Mouse (Mus musculus) kidney, embryonic 14.5 days (tissue): Measurements from ENCODE around the gene Clec2l. TPM values are rescaled to one million over a fixed set of nuclear protein-coding genes. Genes with fewer than 3 reads are reported as not detected.

Experiments used
- ATAC-seq: fragments of 200-750 bp; cut with Nextera tagmentation; 2 replicates; pipeline ENCODE4 v1.8.0; 2017; ENCODE audit warnings: moderate number of reproducible peaks, mild to moderate bottlenecking, moderate TSS enrichment, moderate library complexity; ENCODE audit not compliant: low FRiP score, low TSS enrichment
- H3K27ac ChIP-seq: fragments of 300-500 bp; sonication (generic); 2 replicates; pipeline ENCODE4 v1.5.1; 2014; ENCODE audit warnings: low read depth, mild to moderate bottlenecking, low read length, moderate library complexity, mixed read lengths
- H3K27me3 ChIP-seq: fragments of 300-500 bp; sonication (generic); 2 replicates; pipeline ENCODE4 v1.6.1; 2014; ENCODE audit warnings: mild to moderate bottlenecking, low read length; ENCODE audit not compliant: control insufficient read depth, insufficient read depth
- H3K36me3 ChIP-seq: fragments of 300-500 bp; sonication (generic); 2 replicates; pipeline ENCODE4 v1.6.1; 2014; ENCODE audit warnings: low read length, mixed read lengths; ENCODE audit not compliant: control insufficient read depth, insufficient read depth
- H3K4me1 ChIP-seq: fragments of 300-500 bp; sonication (generic); 2 replicates; pipeline ENCODE4 v1.6.1; 2014; ENCODE audit warnings: low read length, mixed read lengths; ENCODE audit not compliant: control insufficient read depth, insufficient read depth
- H3K4me2 ChIP-seq: fragments of 300-500 bp; sonication (generic); replicated peaks from 2 replicates; pipeline ENCODE4 v1.6.1; 2014; ENCODE audit warnings: low read depth, mild to moderate bottlenecking, low read length
- H3K4me3 ChIP-seq: fragments of 300-500 bp; sonication (generic); 2 replicates; pipeline ENCODE4 v1.5.1; 2014; ENCODE audit warnings: mild to moderate bottlenecking, low read length
- H3K9ac ChIP-seq: fragments of 300-500 bp; sonication (generic); 2 replicates; pipeline ENCODE4 v1.6.1; 2014; ENCODE audit warnings: low read depth, mild to moderate bottlenecking, low read length, moderate library complexity
- H3K9me3 ChIP-seq: fragments of 300-500 bp; sonication (generic); 2 replicates; pipeline ENCODE4 v1.6.1; 2016; ENCODE audit warnings: low read length; ENCODE audit not compliant: control insufficient read depth
- WGBS: fragments of 180-500 bp; shearing (Covaris S2); extraction: QIAGEN DNeasy Blood & Tissue Kit; methylation state at CpG from one replicate; pipeline ENCODE4 v1.1.7; 2014; 5-methylcytosine and 5-hydroxymethylcytosine counted together
- polyA plus RNA-seq: library from polyadenylated mRNA; unstranded; fragments of >200 nt; fragmentation: Nextera tagmentation; extraction: Ambion mirVana; gene quantifications from 2 replicates; pipeline ENCODE4 v1.2.1, GENCODE M21; 2014

Gene Clec2l
- polyA plus RNA-seq, 1 experiment from 2014 or later = 1.1 TPM

GRCm38 (mm10) chr6:38719229-38719628 is 56.4 kb downstream of the Clec2l start:
- WGBS = 89% methylated on average over 6 of the region's 6 CpGs
- Histone ChIP-seq H3K36me3 (peaks cover 67% of the 10 kb centered on the region), H3K9me3 (no peaks in the 10 kb centered on the region), H3K4me1 (no peaks in the 10 kb centered on the region), H3K27me3 (no peaks in the 10 kb centered on the region), H3K4me2 (no peak overlapping the region), H3K27ac (no peak overlapping the region), H3K9ac (no peak overlapping the region), H3K4me3 (no peak overlapping the region)
- ATAC-seq = no peak

GRCm38 (mm10) chr6:38721361-38721760 is 58.5 kb downstream of the Clec2l start:
- no peak overlapping the region for H3K4me2 ChIP-seq
- H3K4me1 ChIP-seq = no peaks in the 10 kb centered on the region
- ATAC-seq = no peak
- H3K9me3 ChIP-seq = no peaks in the 10 kb centered on the region
- H3K36me3 ChIP-seq = peaks cover 48% of the 10 kb centered on the region
- H3K27me3 ChIP-seq = no peaks in the 10 kb centered on the region
- no peak overlapping the region for H3K27ac ChIP-seq
- H3K9ac ChIP-seq = no peak overlapping the region
- WGBS = 87% methylated on average over 1 of the region's 1 CpGs
- H3K4me3 ChIP-seq = no peak overlapping the region

- Histone ChIP-seq H3K4me1 (no peaks in the 10 kb centered on the region), H3K27me3 (no peaks in the 10 kb centered on the region), H3K27ac (no peak overlapping the region), H3K9ac (no peak overlapping the region), H3K36me3 (peaks cover 34% of the 10 kb centered on the region), H3K9me3 (no peaks in the 10 kb centered on the region), H3K4me3 (no peak overlapping the region), H3K4me2 (no peak overlapping the region)
- 97% methylated on average over 3 of the region's 3 CpGs for WGBS
- ATAC-seq = no peak
Measured at GRCm38 (mm10) chr6:38725515-38725914, 62.6 kb downstream of the Clec2l start.

Other genes with a start within 250 kb of the Clec2l start
- gene Ubn2, start 229.1 kb upstream of the Clec2l start, polyA plus RNA-seq = 16.2 and 19.9 TPM in 2 replicates
- gene Fmc1, start 129.6 kb upstream of the Clec2l start, polyA plus RNA-seq = 150 and 178 TPM in 2 replicates
- gene Luc7l2, start 111.7 kb upstream of the Clec2l start, polyA plus RNA-seq = 61.1 and 74.2 TPM in 2 replicates
- 0.24 and 0.46 TPM in 2 replicates for gene Klrg2, start 25.8 kb upstream of the Clec2l start, polyA plus RNA-seq
- 2.4 and 3.3 TPM in 2 replicates for gene Tbxas1, start 212.3 kb downstream of the Clec2l start, polyA plus RNA-seq
- gene Hipk2, start 213.1 kb downstream of the Clec2l start, polyA plus RNA-seq = 31.0 and 33.6 TPM in 2 replicates